Comparison of ENCODE assay signal across 16 mouse cellular contexts in the genomic region with DNA sequence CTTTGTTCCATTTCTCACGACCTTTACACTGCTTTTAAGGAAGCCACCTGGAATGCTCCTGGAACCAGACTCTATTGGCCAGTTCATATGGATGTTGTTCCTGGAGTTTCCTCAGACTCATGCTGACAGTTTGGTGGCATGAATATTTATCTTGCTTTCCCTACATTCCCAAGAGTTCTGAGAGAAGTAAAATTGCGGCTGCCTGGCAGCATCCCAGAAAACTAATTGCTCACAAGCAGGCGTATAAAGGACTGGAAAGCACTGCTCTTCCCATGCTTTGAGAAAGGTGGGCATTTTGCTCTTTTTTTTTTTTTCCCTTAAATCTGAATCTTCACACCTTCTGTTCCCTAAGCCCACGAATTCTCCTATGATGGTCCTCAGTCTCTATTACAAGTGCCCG.
A peak's percentile ranks its signal among the peaks of the same experiment; 100 is the strongest.
DNase-seq lines count a peak whose midpoint lies in the region; ATAC-seq lines count a peak whose summit lies in the region.
"Had no signal": no experiment of that assay in that cellular context is flagged by ENCODE, and none has a peak within 500 bp of the region (broad histone marks: within the 10 kb centered on the region; RNA-seq: fewer than 3 reads in every experiment).

No protein-coding gene starts in this region.

- H3K4me3 ChIP-seq in kidney, embryonic 14.5 days (ENCODE audit: low read length) = no peak overlapping the region
- H3K4me3 ChIP-seq: heart, embryonic 10.5 days; limb, embryonic 10.5 days; liver, embryonic 13.5 days had no signal

- no peak overlapping the region for H3K4me2 ChIP-seq in kidney, embryonic 14.5 days (replicated peaks; ENCODE audit: low read depth, low read length)
- H3K4me2 ChIP-seq: liver, embryonic 13.5 days had no signal

- DNase-seq in cerebellum, postnatal 10 days = peak; percentile 23 to 36
- no peak for DNase-seq in cerebellum, postnatal 14 days
- peak; percentile 1 to 3 for DNase-seq in kidney, postnatal 4 days
- peak; percentile 17 to 29 for DNase-seq in frontal cortex, postnatal 36 days (ENCODE audit: low spot score in 2 of 2)
- DNase-seq in right cerebral cortex, postnatal 14 days = peak; percentile 58
- DNase-seq in urinary bladder, adult 18-20 months (ENCODE audit: low spot score in 2 of 2) = no peak
- no peak for DNase-seq in yolk sac, embryonic 10.5 days (ENCODE audit: low spot score)
- DNase-seq: cerebellum, adult 9-10 months; gastrocnemius, postnatal 10 days; liver, embryonic 13.5 days; lung, postnatal 14 days had no signal

- H3K27me3 ChIP-seq in kidney, embryonic 14.5 days (ENCODE audit: control insufficient read depth, insufficient read depth, low read length) = no peaks in the 10 kb centered on the region
- H3K27me3 ChIP-seq: CH12.LX; liver, embryonic 13.5 days had no signal

- WGBS in kidney, embryonic 14.5 days = 70% methylated on average over 5 of the region's 5 CpGs

- H3K4me1 ChIP-seq in kidney, embryonic 14.5 days (ENCODE audit: control insufficient read depth, insufficient read depth, low read length) = no peaks in the 10 kb centered on the region
- H3K4me1 ChIP-seq: heart, embryonic 10.5 days; limb, embryonic 10.5 days; liver, embryonic 13.5 days had no signal

- H3K9me3 ChIP-seq in kidney, embryonic 14.5 days (ENCODE audit: control insufficient read depth, low read length) = no peaks in the 10 kb centered on the region
- H3K9me3 ChIP-seq: heart, embryonic 10.5 days; limb, embryonic 10.5 days; liver, embryonic 13.5 days had no signal

- no peaks in the 10 kb centered on the region for H3K36me3 ChIP-seq in kidney, embryonic 14.5 days (ENCODE audit: control insufficient read depth, insufficient read depth, low read length)
- H3K36me3 ChIP-seq: heart, embryonic 10.5 days; limb, embryonic 10.5 days; liver, embryonic 13.5 days had no signal

- H3K27ac ChIP-seq in kidney, embryonic 14.5 days (ENCODE audit: low read depth, low read length) = no peak overlapping the region
- H3K27ac ChIP-seq: heart, embryonic 10.5 days; limb, embryonic 10.5 days; liver, embryonic 13.5 days had no signal

- no peak for ATAC-seq in kidney, embryonic 14.5 days (ENCODE audit: low FRiP score, low TSS enrichment)
- ATAC-seq: inflammation-experienced regulatory T-cells, adult 6 months had no signal

- H3K9ac ChIP-seq in kidney, embryonic 14.5 days (ENCODE audit: low read depth, low read length) = no peak overlapping the region
- H3K9ac ChIP-seq: liver, embryonic 13.5 days had no signal

Comparison
In these comparisons a context has a peak if more than half of its experiments do, and no peak if none do; other contexts are left out.
1. DNase-seq: peak in cerebellum, postnatal 10 days (2 of 2), kidney, postnatal 4 days (2 of 2), frontal cortex, postnatal 36 days (2 of 2) and right cerebral cortex, postnatal 14 days (single experiment); none in cerebellum, postnatal 14 days (0 of 2), urinary bladder, adult 18-20 months (0 of 2) and yolk sac, embryonic 10.5 days (single experiment).